Mouse (Mus musculus): Measurements from ENCODE around the gene Fn1.

Gene Fn1

DNA sequence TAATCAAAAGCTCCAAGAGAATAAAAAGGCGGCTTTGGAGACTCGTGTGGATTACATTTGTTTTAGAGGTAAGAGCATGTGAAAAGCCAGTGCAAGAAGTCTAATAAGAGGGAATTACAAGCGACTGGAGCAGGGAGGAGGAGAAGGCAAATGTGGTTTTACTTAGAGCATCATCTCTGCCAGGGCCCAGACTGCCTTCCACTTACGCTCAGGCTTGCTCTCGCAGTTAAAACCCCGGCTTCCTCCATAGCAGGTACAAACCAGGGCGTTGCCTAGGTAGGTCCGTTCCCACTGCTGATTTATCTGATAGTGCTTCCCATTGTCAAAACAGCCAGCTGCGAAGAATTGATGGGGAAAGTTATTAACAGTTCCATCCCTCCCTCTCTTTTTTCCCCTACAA is 1.7 kb downstream of the Fn1 start:
- no peak for ATAC-seq (ENCODE audit: insufficient number of reproducible peaks, low FRiP score, low TSS enrichment)

DNA sequence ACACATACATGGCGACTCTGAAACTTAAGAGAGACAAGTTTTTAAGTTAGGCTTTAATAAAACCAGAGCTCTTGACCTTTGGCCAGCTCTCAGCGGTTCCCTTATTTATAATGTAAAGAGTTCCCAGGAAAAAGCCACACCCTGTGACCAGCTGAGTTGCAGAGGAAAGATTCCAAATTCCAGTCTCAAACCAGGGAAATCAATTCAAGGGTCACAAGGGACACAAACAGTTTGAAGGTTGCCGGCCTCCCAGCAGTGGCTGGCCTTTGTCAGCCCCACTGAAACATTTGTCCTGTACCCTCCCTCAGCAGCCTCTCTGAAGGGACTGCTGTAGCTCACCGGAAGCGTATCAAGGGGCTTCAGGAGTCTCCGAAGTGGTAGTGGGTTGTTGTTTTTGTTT is 2.3 kb downstream of the Fn1 start:
- ATAC-seq (ENCODE audit: insufficient number of reproducible peaks, low FRiP score, low TSS enrichment), result no peak

DNA sequence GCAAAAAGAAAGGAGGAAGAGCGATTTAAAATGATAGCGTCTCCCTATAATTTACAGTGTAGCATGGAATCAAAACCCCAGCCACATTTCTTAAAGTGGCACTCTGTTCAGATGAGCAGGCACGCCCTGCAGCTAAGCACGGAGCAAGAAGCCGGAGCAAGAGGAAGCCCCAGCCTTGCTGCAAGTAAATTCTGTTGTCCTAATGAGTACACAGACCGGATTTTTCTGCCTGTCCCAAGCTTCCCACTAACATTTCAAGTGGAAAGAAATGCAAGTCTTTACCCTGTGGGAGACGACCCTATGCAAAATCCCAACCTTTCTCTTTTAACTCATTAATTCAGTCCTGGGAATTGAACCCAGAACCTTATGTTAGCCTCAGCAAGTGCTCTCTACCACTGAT is 4.8 kb downstream of the Fn1 start:
- ATAC-seq (ENCODE audit: insufficient number of reproducible peaks, low FRiP score, low TSS enrichment), result no peak

DNA sequence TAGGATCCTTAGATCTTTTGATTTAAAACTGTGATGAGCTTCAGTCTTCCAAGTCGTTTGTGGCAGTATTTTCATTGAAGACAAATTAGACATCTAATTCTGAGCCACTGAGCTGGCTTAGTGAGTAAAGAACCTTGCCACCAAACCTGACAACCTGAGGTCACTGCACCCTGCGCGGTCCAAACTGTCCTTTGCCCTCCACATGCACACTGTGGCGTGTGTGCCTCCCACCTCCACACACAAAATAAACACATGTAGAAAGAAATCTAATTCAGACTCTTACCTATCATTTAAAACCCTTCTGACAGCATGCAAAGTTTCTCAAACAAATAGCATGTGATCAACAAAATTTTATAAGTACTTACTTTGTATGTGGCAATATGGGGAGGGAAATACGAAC is 6.2 kb downstream of the Fn1 start:
- ATAC-seq (ENCODE audit: insufficient number of reproducible peaks, low FRiP score, low TSS enrichment), result no peak

DNA sequence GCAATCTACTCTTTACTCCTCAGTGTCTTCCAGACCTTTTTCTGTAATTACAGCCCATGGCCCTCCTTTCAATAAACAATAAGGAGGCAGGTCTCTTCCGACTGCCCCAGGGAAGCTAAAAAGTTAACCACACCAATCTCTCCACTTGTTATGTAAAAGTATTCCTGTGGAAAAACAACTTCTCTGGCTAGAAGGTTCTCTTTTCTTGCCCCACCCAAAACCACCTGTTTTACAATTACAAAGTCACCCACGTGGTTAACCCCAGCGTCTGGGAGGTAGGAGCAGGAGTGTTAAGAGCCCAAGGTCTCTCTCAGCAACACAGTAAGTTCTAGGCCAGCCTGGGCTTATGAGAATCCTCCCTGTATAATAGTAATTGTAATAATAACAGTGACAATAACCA is 7.0 kb downstream of the Fn1 start:
- ATAC-seq (ENCODE audit: insufficient number of reproducible peaks, low FRiP score, low TSS enrichment), result no peak

DNA sequence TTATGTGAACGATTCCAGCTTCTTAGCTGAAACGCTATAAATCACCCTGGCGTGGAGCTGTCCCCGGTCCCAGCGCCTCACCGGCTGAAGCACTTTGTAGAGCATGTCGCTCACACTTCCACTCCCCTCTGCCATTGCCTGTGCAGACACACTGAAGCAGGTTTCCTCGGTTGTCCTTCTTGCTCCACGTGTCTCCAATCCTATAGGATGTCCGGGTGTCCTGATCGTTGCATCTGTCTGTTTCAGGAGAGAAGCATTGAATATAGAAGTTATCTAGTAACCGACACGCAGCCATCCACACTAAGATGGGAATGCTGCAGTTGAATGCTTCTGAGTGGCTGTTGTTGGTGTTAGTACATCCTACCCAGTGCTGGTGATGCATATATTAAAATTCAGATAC is 7.5 kb downstream of the Fn1 start:
- ATAC-seq (ENCODE audit: insufficient number of reproducible peaks, low FRiP score, low TSS enrichment), result no peak

DNA sequence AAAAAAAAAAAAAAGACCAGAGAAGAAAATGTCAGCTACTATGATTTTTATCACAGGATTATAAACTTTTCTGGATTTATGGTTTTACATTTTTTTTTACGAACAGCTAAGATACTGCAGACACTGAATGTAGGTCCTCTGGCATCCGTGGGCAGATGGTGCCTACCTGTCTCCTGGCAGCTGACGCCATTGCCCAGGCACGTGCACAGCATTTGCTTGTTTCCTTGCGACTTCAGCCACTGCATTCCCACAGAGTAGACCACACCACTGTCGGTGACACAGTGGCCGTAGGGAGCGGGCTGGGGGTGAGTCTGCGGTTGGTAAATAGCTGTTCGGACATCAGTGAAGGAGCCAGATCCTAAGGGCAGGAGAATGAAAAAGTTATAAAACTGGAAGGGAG is 10.2 kb downstream of the Fn1 start:
- no peak for ATAC-seq (ENCODE audit: insufficient number of reproducible peaks, low FRiP score, low TSS enrichment)

DNA sequence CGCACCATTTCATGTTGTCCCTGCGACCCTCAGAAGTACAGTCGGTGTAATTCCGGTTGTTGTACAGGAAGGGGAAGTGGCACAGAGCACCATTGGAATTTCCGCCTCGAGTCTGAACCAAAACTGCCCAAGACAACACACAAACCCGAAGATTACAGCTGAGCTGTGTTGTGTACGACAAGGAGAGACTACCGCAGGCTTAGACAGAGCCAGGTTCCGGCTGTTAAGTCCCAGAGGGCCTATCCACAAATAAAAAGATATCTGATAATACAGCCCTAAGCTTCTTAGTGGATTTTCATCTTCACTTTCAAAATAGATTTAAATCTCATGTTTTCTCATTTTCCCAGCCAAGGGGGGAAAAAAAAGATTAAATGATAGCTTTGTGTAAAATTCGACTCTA is 11.8 kb downstream of the Fn1 start:
- no peak for ATAC-seq (ENCODE audit: insufficient number of reproducible peaks, low FRiP score, low TSS enrichment)

DNA sequence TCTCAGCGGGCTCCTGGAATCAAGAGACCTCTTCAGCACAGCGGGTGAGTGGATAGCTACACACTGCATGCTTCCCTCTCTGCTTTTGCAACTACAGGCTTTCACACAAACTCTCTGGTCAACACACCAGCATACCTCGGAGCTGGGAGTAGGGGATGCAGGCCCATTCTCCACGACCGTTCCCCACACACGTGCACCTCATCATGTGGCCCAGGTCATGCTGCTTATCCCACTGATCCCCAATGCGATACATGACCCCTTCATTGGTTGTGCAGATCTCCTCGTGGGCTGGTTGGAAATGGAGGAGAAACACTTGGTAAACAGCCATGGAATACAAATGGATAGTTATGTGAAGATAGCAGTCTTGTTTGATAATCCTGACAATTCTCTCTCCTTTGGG is 12.8 kb downstream of the Fn1 start:
- ATAC-seq (ENCODE audit: insufficient number of reproducible peaks, low FRiP score, low TSS enrichment), result no peak

DNA sequence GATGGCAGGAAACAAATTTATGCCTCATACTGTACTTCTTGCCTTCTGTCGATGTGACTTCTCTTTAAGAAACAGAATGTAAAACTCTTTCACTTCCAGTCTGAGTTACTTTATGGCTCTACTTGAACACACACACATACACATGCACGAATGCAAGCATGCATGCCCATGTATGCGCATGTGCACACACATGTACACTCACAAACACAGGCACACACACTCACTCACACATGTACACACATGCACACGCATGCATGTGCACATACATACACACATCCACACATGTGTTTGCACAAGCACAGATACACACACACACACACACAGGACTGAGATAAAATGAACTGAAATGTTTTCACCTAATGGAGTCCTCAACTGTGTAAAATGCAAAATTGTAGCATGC is 16.3 kb downstream of the Fn1 start:
- no peak for ATAC-seq (ENCODE audit: insufficient number of reproducible peaks, low FRiP score, low TSS enrichment)

DNA sequence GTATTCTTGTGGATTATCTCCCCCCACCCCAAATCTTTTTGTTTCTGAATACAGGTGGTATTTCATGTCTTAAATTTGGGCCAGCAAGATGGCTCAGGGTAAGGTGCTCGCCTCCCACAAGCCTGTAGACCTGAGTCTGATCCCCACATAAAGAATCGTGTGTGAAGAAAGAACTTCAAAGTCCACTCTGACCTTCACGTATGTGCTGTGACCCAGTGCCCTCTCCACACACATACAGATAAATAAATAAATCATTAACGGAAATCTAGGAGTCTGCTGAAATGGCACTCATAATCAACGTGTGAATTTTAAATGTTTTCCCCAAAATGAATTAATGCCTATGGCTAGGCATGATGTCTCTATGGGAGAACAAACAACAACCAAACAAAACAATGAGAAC is 16.9 kb downstream of the Fn1 start:
- no peak for ATAC-seq (ENCODE audit: insufficient number of reproducible peaks, low FRiP score, low TSS enrichment)

DNA sequence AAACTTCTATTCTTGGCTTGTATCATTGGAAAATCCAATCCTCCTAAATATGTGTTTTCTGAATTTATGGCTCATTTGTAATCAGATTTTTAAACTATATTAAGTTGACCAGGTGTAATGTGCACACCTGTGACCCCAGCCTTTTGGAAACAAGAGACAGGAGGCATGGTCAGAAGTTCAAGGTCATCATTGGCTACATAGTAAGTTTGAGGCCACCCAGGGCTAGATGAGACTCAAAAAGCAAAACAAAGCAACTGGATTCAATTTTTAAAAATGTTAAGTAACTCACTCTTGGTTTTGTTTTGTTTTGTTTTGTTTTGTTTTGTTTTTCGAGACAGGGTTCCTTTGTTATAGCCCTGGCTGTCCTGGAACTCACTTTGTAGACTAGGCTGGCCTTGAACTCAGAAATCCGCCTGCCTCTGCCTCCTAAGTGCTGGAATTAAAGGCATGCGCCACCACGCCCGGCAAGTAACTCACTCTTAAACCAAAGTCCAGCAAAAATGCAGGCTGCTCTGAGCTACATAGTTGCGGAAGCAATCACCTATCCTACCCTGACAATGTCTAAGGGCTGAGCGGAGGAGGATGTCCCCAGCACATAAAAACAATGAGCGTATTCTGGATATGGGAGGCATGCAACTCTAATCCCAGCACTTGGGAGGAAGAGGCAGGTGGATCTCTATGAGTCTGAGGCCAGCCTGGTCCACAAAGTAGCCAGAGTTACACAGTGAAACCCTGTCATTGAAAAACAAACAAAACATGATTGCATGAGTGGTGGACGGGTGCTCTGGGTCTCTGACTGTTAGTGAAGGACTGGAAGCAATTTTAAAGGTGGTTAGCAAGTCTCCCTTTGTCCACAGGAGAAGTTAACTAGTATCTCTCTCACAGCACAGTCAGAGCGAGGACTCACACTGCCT is 17.6 kb downstream of the Fn1 start:
- no peak for ATAC-seq (ENCODE audit: insufficient number of reproducible peaks, low FRiP score, low TSS enrichment)

DNA sequence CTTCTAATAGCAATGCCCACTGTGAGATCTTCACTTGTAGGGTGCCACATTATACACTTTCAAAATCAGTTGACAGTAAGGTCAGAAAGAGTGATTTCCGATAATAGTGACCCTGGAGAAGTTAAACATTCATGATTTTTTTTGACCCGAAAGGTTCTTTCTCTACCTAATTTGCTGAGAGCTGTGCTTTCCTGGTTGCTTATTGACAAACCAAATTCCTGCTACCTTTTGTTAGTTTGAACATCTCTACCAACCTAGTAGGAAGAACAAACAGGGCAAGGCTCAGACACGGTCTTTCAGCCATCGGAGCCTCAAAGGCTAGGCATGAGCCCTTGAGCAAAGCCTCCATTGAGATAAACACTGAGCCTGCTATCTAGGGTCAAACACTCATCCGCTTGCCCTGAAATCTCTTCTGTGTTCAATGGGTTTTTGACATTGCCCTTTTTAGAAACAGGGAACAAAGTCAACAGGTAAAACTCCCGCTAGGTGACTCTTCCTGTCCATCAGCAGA is 18.5 kb downstream of the Fn1 start:
- no peak for ATAC-seq (ENCODE audit: insufficient number of reproducible peaks, low FRiP score, low TSS enrichment)

DNA sequence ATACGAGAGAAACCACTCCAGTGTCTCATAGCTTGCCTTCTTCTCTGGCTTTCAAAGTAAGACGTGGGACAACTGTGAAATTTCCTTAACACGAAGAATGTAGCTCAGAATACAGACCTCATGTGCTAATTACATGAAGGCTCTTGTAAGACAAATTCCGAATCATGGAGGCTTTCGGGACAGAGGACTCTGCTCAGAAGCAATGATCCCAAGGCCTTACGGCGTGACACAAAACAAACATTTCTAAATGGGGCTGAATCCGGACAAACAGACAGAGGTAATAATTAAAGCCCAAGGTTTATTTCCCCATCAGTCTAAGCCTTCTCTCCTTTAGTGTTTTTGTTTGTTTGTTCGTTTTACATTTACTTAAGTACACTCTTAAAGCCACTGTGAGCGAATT is 20.6 kb downstream of the Fn1 start:
- ATAC-seq (ENCODE audit: insufficient number of reproducible peaks, low FRiP score, low TSS enrichment), result no peak

DNA sequence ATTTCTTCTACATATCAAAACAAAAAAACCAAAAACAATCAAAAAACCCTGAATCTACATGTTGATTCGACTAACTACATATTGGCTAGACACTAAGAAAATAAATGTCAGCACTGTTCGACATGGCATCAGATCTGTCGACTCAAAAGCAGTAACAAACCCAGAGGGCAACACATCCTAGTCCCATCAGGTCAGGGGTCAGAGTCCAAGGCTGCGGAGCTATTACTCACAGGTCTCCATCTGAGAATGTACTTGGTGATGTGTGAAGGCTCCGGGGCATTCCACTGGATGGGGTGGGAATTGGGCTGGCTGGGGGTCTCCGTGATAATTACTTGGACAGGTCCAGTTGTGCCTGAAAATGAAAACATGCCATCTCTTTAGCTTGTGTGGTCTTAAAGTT is 21.2 kb downstream of the Fn1 start:
- no peak for ATAC-seq (ENCODE audit: insufficient number of reproducible peaks, low FRiP score, low TSS enrichment)

DNA sequence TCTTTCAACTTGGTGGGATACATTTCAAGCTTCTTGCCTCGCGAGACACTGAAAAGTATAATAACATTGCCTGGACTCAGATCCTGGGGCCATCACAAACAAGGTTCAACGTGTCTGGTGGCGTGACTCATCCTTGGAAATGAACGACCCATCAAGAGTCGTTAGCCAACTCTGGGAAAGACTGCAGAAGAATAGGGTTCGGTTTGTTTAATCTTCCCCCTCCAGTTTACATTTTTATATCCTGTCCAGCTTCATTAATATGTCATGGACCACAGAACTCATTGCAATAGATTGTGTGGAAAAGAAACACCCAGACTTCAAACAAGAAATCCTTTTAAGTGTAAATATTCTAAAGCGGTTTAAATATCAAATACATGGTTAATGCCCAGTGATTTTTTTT is 22.8 kb downstream of the Fn1 start:
- no peak for ATAC-seq (ENCODE audit: insufficient number of reproducible peaks, low FRiP score, low TSS enrichment)

DNA sequence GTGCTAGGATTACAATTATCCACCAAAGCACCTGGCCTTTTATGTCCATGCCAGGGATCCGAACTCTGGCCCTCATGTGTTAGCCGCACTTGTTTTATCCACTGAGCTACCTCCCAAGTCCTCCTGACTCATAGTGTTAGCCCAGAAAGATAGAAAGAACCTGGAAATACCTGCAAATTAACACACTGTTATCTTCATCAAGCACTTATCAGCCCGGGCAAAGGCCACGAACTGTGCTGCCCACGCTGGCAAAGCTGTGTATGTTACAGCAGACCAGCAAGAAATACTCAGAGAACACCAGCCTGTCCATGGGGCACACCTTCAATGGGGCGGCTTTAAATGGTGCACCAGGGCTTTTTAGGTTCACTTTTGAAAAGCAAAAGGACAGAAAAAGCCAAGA is 29.4 kb downstream of the Fn1 start:
- no peak for ATAC-seq (ENCODE audit: insufficient number of reproducible peaks, low FRiP score, low TSS enrichment)

DNA sequence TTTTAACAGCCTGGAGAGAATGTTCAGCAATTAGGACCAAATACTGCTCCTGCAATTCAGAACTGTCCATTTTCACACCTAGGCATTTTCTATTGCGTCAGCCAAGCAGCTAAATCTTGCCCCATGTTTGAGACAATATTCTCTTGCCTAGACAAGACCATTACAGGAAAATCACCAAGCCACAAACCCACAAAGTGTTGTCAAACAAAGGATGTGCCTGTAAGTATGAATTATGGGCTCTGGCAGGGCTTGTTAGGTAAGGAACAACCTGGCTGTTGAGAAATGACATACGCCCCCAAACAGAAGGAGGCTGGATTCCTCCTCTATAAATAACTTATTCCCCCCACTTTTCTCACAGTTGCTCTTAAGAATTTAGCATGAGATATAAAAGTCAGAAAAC is 31.5 kb downstream of the Fn1 start:
- ATAC-seq (ENCODE audit: insufficient number of reproducible peaks, low FRiP score, low TSS enrichment), result no peak

DNA sequence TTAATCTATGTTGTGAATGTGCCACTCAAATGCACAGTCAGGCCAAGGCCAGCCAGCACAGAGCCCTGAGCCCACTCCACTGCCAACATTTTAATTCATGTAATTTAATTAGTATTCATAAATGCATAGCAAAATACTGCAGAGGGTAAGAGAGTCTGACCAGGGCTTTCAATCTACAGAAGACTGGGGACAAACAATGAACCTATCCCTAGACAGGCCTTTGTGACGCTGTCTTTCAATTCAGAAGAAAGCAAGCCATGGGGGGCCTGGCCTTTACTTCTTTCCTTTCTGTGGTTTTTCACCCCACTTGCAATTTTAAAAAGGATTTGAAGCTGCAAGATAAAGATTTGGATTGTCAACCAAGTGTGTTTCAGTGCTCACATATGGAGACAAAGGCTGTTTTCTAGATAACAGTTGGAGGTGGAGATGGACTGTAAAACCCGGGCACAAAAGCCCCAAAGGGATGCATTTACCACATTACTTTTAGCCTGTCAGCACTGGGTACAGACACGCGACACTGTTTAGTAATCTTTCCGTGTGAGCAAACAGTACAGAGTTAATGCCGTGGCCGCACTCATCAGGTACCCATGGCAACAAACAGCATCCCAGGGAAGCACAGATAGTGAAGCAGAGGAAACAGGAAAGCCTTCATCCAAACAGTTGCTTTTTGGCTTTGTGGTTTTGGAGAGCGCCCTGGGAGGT is 38.3 kb downstream of the Fn1 start:
- ATAC-seq (ENCODE audit: insufficient number of reproducible peaks, low FRiP score, low TSS enrichment), result no peak

DNA sequence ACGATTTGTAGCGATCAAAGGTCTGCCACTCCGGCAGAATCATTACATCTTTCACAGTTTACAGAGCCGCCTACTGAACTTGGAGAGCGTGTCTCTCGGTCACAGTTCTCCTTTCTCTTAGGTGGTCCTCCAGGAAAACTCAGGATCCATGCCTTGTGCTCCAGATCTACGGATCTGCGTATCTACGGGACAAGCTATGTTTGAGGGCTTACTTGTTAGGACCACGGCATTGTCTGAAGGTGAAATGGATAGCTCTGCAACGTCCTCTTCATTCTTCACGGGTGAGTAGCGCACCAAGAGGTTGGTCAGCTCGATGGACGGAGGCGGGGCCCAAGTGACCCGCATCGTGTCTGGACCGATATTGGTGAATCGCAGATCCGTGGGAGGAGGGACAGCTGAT is 40.7 kb downstream of the Fn1 start:
- no peak for ATAC-seq (ENCODE audit: insufficient number of reproducible peaks, low FRiP score, low TSS enrichment)

DNA sequence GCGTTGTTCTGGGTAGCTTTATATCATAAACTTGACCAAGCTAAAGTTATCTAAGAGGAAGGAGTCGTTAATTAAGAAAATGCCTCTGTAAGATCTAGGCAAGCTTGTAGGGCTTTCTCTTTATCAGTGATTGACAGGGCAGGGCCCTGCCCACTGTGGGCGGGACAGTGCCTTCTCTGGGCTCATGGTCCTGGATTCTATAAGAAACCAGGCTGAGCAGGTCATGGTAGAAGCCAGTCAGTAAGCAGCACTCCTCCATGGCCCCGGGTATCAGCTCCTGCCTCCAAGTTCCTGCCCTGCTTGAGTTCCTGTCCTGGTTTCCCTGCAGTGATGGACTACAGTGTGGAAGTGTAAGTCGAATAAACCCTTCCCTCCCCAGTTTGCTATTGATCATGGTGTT is 43.1 kb downstream of the Fn1 start:
- ATAC-seq (ENCODE audit: insufficient number of reproducible peaks, low FRiP score, low TSS enrichment), result no peak

Data from cerebellum, adult (tissue).